Mouse (Mus musculus): Measurements from ENCODE around the gene Trp53tg5. TPM values are rescaled to one million over a fixed set of nuclear protein-coding genes. Genes with fewer than 3 reads are reported as not detected.

Trp53tg5 gene
- polyA plus RNA-seq, 1 experiment = not detected

DNA sequence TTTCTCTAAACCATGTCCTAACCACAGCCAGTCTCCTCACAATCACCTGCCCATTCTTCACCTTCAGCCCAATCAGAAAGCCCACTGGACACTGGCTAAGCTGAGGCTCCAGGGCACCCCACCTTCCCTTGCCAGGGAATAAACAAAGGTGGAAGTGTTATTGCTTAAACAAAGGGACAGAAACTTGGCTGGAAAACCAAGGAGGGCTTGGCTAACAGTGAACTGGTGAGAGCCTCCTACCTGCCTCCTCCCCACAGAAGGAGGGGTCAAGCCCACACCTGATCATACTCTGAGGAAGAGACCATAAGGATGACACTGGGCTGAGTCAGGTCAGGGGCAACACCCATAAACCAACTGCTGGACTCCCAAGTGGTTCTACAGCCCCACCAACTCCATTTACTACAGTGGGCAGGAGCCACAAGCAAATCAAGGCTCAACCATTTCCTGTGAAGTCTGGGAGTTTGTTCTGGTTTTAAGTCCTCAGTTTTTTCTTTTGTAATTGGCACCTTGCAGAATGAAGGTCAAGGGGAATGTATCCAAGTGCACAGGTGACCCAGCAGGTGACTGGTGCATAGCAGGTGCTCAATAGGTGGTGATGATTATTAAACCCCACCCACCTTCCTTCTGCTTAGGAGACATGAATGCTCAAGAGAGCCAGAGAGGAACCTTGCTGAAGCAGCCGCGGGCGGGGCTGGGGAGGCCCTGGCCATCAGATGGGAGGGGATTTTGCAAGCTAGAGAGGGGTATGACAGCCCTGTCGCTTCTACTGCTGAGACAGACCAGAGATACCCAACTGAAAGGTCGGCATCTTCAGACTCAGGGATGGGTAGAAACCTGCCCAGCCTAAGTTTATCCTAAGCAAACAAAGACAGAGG lies 38.1 kb downstream of the Trp53tg5 start:
- Histone ChIP-seq H3K4me3 (ENCODE audit: extremely low read depth, insufficient read depth, insufficient read length) (no peak overlapping the region), H3K27me3 (ENCODE audit: control insufficient read depth, insufficient read depth, low read length) (no peaks in the 10 kb centered on the region), H3K27ac (ENCODE audit: insufficient read depth, low read length) (peak overlapping the region; percentile 37), H3K36me3 (ENCODE audit: control insufficient read depth, insufficient read depth, low read length) (peaks cover 1% of the 10 kb centered on the region), H3K4me1 (ENCODE audit: control insufficient read depth, insufficient read depth, insufficient read length) (peaks cover 43% of the 10 kb centered on the region; the same call in 1 of the 2 replicates)
- 15% methylated on average over 5 of the region's 5 CpGs for WGBS
- no peak for DNase-seq (ENCODE audit: low read depth in 1 of 2, low spot score in 2 of 2)
- TF ChIP-seq CTCF (IDR thresholded peaks at IDR 0.05; ENCODE audit: extremely low read depth, insufficient read depth, insufficient read length, insufficient replicate concordance) (no peak), POLR2A (IDR thresholded peaks at IDR 0.05; ENCODE audit: low read depth, low read length) (no peak)

DNA sequence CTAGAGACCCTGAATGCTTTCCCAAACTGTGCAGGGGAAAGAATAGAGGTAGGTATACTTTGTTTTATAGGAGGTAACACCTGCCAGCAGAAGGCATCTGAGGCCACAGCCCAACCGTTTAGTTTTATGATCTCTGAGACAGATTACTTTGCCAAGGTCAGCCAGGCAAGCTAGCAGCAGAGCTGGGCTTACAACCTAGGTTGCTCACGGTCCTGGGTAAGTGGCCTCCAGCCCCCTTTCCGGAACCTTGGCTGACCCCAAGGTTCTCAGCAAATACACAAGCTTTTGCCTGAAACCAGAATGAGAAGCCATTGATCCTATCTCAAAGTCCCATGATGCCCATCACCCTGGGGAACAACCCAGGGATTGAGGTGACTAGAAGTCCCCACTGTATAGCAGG lies 38.8 kb downstream of the Trp53tg5 start:
- DNase-seq (ENCODE audit: low read depth in 1 of 2, low spot score in 2 of 2) = no peak
- Histone ChIP-seq H3K27me3 (ENCODE audit: control insufficient read depth, insufficient read depth, low read length) (no peaks in the 10 kb centered on the region), H3K4me1 (ENCODE audit: control insufficient read depth, insufficient read depth, insufficient read length) (peaks cover 35% of the 10 kb centered on the region; the same call in 1 of the 2 replicates), H3K36me3 (ENCODE audit: control insufficient read depth, insufficient read depth, low read length) (peaks cover 2% of the 10 kb centered on the region), H3K4me3 (ENCODE audit: extremely low read depth, insufficient read depth, insufficient read length) (no peak overlapping the region), H3K27ac (ENCODE audit: insufficient read depth, low read length) (0 out of 2 replicates have a peak overlapping the region, but pooled peaks have one; percentile 4)
- TF ChIP-seq POLR2A (IDR thresholded peaks at IDR 0.05; ENCODE audit: low read depth, low read length) (no peak), CTCF (IDR thresholded peaks at IDR 0.05; ENCODE audit: extremely low read depth, insufficient read depth, insufficient read length, insufficient replicate concordance) (no peak)
- 86% methylated on average over 3 of the region's 3 CpGs for WGBS

DNA sequence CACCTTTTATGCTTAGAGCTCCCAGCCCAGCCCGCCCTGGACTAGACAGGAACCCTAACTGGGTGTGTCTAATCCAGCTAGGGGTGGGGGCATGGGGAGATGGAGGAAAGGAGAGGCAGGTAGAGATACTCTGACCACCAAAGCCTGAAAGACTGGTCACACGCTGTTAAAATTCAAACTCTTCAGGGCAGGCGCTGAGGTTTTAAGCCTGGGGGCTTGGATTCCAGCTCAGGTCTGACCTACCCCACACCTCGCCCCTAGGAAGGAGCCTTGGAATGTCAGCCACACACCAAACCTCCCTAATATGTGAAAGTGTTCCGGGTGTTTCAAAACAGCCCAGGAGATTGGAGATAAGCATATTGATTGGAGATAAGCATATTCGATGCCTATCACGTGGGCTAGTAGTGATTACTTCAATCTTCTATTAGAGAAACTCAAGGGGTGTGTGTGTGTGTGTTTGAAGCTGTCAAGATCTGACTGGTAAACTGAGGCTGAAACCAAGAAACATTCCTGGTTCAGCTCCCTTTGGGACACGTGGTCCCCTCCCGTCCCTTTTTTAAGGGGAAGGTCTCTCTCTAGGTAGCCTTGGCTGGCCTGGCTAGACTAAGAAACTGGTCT lies 40.1 kb downstream of the Trp53tg5 start:
- Histone ChIP-seq H3K4me1 (ENCODE audit: control insufficient read depth, insufficient read depth, insufficient read length) (peaks cover 31% of the 10 kb centered on the region; the same call in 1 of the 2 replicates), H3K36me3 (ENCODE audit: control insufficient read depth, insufficient read depth, low read length) (peaks cover 13% of the 10 kb centered on the region), H3K27me3 (ENCODE audit: control insufficient read depth, insufficient read depth, low read length) (no peaks in the 10 kb centered on the region), H3K27ac (ENCODE audit: insufficient read depth, low read length) (no peak overlapping the region), H3K4me3 (ENCODE audit: extremely low read depth, insufficient read depth, insufficient read length) (no peak overlapping the region)
- TF ChIP-seq CTCF (IDR thresholded peaks at IDR 0.05; ENCODE audit: extremely low read depth, insufficient read depth, insufficient read length, insufficient replicate concordance) (no peak), POLR2A (IDR thresholded peaks at IDR 0.05; ENCODE audit: low read depth, low read length) (no peak)
- DNase-seq (ENCODE audit: low read depth in 1 of 2, low spot score in 2 of 2) = no peak
- 87% methylated on average over 9 of the region's 9 CpGs for WGBS

DNA sequence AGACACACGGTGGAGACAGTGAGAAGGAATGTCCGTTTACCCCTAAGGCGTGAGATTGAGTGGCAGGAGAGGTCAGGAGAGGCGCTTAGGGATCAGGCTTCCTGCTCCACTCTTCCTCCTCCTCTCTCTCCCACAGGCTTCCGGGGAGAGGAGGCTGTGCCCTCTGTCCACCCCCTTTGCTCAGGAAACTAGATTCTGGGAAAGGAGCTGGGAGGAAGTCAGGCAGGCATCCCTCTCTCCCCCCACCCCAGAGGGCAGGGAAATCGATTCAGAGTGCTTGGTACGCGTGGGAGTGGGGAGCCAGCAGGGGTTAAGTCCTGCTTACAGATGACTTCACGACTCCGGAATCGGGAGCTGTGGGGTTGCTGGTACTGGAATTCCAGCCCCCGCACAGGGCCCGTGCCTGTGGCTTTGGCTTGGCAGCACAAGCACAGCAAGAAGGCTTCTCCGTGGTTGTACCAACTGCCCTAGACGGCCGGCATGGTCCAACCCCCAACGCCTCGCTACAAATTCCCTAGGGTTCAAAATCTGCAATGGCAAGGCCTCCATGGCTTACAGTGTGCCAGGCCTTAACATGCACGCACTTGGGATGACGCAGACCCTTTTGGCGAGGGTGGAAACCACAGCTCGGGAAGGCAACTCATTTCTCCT lies 40.9 kb downstream of the Trp53tg5 start:
- no peak for TF ChIP-seq CTCF (IDR thresholded peaks at IDR 0.05; ENCODE audit: extremely low read depth, insufficient read depth, insufficient read length, insufficient replicate concordance)
- H3K27me3 ChIP-seq (ENCODE audit: control insufficient read depth, insufficient read depth, low read length) = no peaks in the 10 kb centered on the region
- no peak overlapping the region for H3K4me3 ChIP-seq (ENCODE audit: extremely low read depth, insufficient read depth, insufficient read length)
- DNase-seq (ENCODE audit: low read depth in 1 of 2, low spot score in 2 of 2) = no peak
- no peak overlapping the region for H3K27ac ChIP-seq (ENCODE audit: insufficient read depth, low read length)
- 68% methylated on average over 22 of the region's 22 CpGs for WGBS
- H3K4me1 ChIP-seq (ENCODE audit: control insufficient read depth, insufficient read depth, insufficient read length) = peaks cover 26% of the 10 kb centered on the region; the same call in 1 of the 2 replicates
- peaks cover 20% of the 10 kb centered on the region for H3K36me3 ChIP-seq (ENCODE audit: control insufficient read depth, insufficient read depth, low read length)

DNA sequence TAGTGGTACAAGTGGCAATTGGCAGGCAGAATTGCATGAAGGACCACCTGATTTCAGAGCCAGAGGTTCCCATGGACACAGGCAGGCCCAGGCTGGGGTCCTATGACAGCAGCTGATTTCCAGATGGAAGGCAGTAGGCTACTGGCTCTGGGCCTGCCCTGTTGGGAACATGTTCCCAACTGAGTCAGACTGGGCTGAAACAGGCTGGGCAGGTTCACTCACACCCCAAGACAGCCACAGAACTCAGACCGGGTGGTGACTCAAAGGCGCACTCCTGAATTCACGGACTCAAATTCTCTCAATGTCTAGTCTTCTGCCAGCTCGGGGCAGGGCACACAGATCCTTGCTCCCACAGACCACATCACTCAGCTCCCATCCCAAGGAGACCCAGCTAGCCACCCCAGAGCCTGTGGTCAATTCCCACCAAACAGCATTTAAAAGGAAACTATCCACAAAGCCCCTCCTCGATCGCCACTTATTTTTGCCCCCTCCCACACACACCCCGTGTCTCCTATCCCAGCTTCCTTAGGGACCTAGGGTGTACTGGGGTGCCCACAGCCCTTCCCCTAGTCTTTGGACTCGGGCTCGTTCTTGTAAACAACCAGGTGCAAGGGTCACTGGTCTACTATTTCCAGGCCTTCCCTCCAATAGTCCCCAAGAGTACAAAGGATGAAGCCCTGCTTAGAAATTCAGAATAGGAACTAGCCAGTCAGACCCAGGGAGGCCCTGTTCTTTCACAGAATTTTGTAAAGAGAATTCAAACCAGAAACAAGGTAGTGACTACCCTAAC lies 41.7 kb downstream of the Trp53tg5 start:
- H3K4me3 ChIP-seq (ENCODE audit: extremely low read depth, insufficient read depth, insufficient read length) = no peak overlapping the region
- no peaks in the 10 kb centered on the region for H3K27me3 ChIP-seq (ENCODE audit: control insufficient read depth, insufficient read depth, low read length)
- peaks cover 27% of the 10 kb centered on the region for H3K36me3 ChIP-seq (ENCODE audit: control insufficient read depth, insufficient read depth, low read length)
- 80% methylated on average over 9 of the region's 9 CpGs for WGBS
- DNase-seq (ENCODE audit: low read depth in 1 of 2, low spot score in 2 of 2) = no peak
- TF ChIP-seq POLR2A (IDR thresholded peaks at IDR 0.05; ENCODE audit: low read depth, low read length) = no peak
- TF ChIP-seq CTCF (IDR thresholded peaks at IDR 0.05; ENCODE audit: extremely low read depth, insufficient read depth, insufficient read length, insufficient replicate concordance) = no peak
- H3K27ac ChIP-seq (ENCODE audit: insufficient read depth, low read length) = no peak overlapping the region
- H3K4me1 ChIP-seq (ENCODE audit: control insufficient read depth, insufficient read depth, insufficient read length) = peaks cover 23% of the 10 kb centered on the region; the same call in 1 of the 2 replicates

DNA sequence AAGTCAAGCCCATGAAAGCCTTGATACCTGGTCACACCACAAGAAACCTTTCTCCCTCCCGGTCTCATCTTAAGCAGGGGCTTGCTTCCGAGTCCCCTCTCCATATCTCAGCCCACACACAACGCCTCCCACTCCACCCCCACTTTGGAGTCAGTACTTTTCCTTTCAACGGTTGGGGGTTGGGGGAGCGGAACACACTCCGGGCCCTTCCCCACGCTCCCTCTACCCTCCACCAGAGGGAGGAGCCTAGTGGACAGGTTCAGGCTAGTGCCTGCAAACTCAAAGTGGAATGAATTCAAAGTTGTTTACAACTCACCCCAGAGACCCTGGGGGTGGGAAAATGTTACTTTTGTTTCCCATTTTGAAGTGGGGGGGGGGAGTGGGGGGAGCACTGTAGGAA lies 42.8 kb downstream of the Trp53tg5 start:
- TF ChIP-seq POLR2A (IDR thresholded peaks at IDR 0.05; ENCODE audit: low read depth, low read length) (no peak), CTCF (IDR thresholded peaks at IDR 0.05; ENCODE audit: extremely low read depth, insufficient read depth, insufficient read length, insufficient replicate concordance) (no peak)
- no peak overlapping the region for H3K27ac ChIP-seq (ENCODE audit: insufficient read depth, low read length)
- H3K27me3 ChIP-seq (ENCODE audit: control insufficient read depth, insufficient read depth, low read length) = no peaks in the 10 kb centered on the region
- WGBS = 56% methylated on average over 7 of the region's 7 CpGs
- no peak overlapping the region for H3K4me3 ChIP-seq (ENCODE audit: extremely low read depth, insufficient read depth, insufficient read length)
- H3K36me3 ChIP-seq (ENCODE audit: control insufficient read depth, insufficient read depth, low read length) = peaks cover 28% of the 10 kb centered on the region
- peaks cover 14% of the 10 kb centered on the region; the same call in 1 of the 2 replicates for H3K4me1 ChIP-seq (ENCODE audit: control insufficient read depth, insufficient read depth, insufficient read length)
- DNase-seq (ENCODE audit: low read depth in 1 of 2, low spot score in 2 of 2) = no peak

All from spleen, adult 2 months (tissue).